Mouse (Mus musculus) ES-E14 (cell line): ENCODE data around the gene Ykt6.

Experiments used
- MAFK ChIP-seq: IDR thresholded peaks from 2 replicates; pipeline ENCODE4 v1.6.1; 2014; ENCODE audit warnings: mild to moderate bottlenecking, low read depth, low read length, inconsistent platforms; ENCODE audit not compliant: insufficient read depth
- ZC3H11A ChIP-seq: IDR thresholded peaks from 2 replicates; pipeline ENCODE4 v1.6.1; 2012; ENCODE audit warnings: low read depth, mild to moderate bottlenecking, inconsistent platforms, low read length, borderline replicate concordance

DNA sequence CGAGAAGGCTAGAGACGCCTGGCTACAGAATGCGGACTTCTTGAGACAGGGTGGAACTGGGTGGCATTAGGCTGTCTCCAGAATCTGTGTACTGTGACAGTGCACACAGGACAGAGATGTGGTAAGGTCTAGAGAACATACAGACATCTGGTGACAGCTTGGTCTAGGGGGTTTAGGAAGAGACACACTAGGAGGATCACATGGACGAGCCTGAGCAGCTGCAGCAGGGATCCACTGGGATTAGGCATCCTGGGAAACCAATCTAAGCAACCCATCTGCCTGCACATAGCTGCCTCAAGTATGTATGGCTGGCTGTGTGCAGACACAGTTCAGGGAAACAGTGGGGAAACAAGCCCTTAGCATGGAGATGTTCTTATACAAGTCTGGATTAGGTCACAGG lies 41.6 kb upstream of the Ykt6 start:
- TF ChIP-seq MAFK (no peak), ZC3H11A (no peak)
